Mouse (Mus musculus) cerebellum, adult 2 months (tissue): ENCODE results near the gene Plekho1. TPM values are rescaled to one million over a fixed set of nuclear protein-coding genes. Genes with fewer than 3 reads are reported as not detected.
A peak's percentile ranks its signal among the peaks of the same experiment; 100 is the strongest.
"Not testable (repeated sequence)": the region's sequence is repeated elsewhere in the genome, so short reads cannot be mapped to it uniquely, and the experiment has no call there.

Source experiments
- DNase-seq, 2 experiments: peaks; one replicate each; pipeline ENCODE4 v3.0.0; 2021
- H3K27ac ChIP-seq: fragments of 200-500 bp; 2 replicates; pipeline ENCODE4 v1.5.1; 2012; ENCODE audit warnings: low read length, control low read depth, inconsistent platforms; ENCODE audit not compliant: insufficient read depth
- H3K27me3 ChIP-seq: fragments of 200-500 bp; 2 replicates; pipeline ENCODE4 v1.6.1; 2012; ENCODE audit warnings: inconsistent platforms, mild to moderate bottlenecking, low read length, moderate library complexity; ENCODE audit not compliant: control insufficient read depth, insufficient read depth
- H3K4me1 ChIP-seq: fragments of 200-500 bp; 2 replicates; pipeline ENCODE4 v1.6.1; 2011; ENCODE audit warnings: low read length; ENCODE audit not compliant: control insufficient read depth, insufficient read depth
- H3K4me3 ChIP-seq: fragments of 200-500 bp; replicated peaks from 2 replicates; pipeline ENCODE3; 2011; ENCODE audit warnings: mild to moderate bottlenecking, low read depth, low read length, control low read depth; ENCODE audit not compliant: insufficient read depth
- CTCF ChIP-seq: fragments of 200-500 bp; IDR thresholded peaks from 2 replicates; pipeline ENCODE4 v1.5.1; 2011; ENCODE audit warnings: low read depth, mild to moderate bottlenecking, control low read depth, low read length, moderate library complexity, borderline replicate concordance; ENCODE audit not compliant: insufficient read depth
- POLR2A ChIP-seq: fragments of 200-500 bp; IDR thresholded peaks from 2 replicates; pipeline ENCODE4 v1.6.1; 2011; ENCODE audit warnings: low read length, control low read depth, borderline replicate concordance; ENCODE audit not compliant: insufficient read depth
- WGBS: fragments of 180-500 bp; shearing (Covaris S2); methylation state at CpG from one replicate; pipeline ENCODE4 v1.1.7; 2018; 5-methylcytosine and 5-hydroxymethylcytosine counted together
- polyA plus RNA-seq: library from polyadenylated mRNA; depleted of rRNA; stranded (reverse); fragments of >200 nt; gene quantifications from 2 replicates; pipeline ENCODE4 v1.2.3, GENCODE M21; 2012

Plekho1 gene
- polyA plus RNA-seq, 1 experiment, result 155 TPM

- Histone ChIP-seq H3K4me3 (no peak overlapping the region), H3K27me3 (no peaks in the 10 kb centered on the region), H3K4me1 (peaks cover 33% of the 10 kb centered on the region), H3K27ac (no peak overlapping the region)
- no peak for TF ChIP-seq CTCF
- TF ChIP-seq POLR2A, result no peak
- 82% methylated on average over 4 of the region's 4 CpGs for WGBS
- no peak for DNase-seq
Observed at GRCm38 (mm10) chr3:95986984-95987383, 8.8 kb downstream of the Plekho1 start.

- TF ChIP-seq POLR2A, result no peak
- TF ChIP-seq CTCF, result no peak
- WGBS, result 34% methylated on average over 21 of the region's 21 CpGs
- peaks cover 28% of the 10 kb centered on the region for H3K4me1 ChIP-seq
- H3K27ac ChIP-seq, result peak overlapping the region; percentile 91; the same call in 1 of the 2 replicates
- H3K4me3 ChIP-seq, result no peak overlapping the region
- H3K27me3 ChIP-seq, result no peaks in the 10 kb centered on the region
- no peak for DNase-seq
Observed at GRCm38 (mm10) chr3:95986001-95986622, 9.7 kb downstream of the Plekho1 start.

DNA sequence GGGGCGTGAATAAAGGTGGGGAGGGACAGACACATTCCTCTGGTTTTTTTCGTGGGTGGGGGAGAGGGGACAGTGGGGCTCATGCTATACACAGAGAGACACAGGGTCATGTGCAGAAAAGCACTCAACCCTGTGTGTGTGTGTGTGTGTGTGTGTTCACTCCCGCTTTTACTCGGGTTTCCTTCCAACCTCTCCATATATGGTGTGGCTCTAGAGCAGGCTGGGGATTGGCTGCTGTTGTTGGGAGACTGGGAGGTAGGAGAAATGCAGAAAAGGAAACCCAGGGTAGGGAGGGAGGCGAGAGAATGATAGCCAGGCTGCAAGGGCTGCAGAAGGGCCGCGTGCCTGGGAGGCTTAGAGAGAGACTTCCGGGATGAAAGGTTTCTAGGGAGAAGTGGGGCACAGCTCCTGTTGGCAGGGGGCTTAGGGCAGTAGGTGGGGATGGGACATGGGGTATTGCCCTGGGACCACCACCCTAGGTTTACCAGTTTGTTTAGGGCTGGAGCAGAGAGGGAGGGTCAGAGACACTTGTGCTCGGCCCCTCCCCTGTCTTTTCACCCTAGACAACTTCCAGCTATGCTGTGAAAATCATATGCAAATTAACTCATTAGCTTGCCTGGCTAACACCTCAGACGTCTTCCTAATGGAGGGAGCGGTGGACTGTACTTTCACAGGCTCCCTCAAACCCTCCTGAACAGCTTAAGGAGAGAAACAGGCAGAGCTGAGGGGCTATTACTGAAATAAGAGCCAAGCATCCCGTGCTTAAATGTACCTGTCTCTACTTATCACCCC lies 10.4 kb downstream of the Plekho1 start:
- Histone ChIP-seq H3K27me3 (no peaks in the 10 kb centered on the region), H3K4me3 (peak overlapping the region; percentile 38), H3K27ac (peak overlapping the region; percentile 91), H3K4me1 (peaks cover 24% of the 10 kb centered on the region)
- 12% methylated on average over 12 of the region's 12 CpGs for WGBS
- peak; percentile 64 to 81 for DNase-seq
- TF ChIP-seq POLR2A (peak; percentile 75), CTCF (no peak)

GRCm38 (mm10) chr3:95982129-95982528 lies 13.7 kb downstream of the Plekho1 start:
- H3K27ac ChIP-seq, result no peak overlapping the region
- WGBS, result 88% methylated on average over 4 of the region's 4 CpGs
- no peak for DNase-seq
- H3K4me3 ChIP-seq, result no peak overlapping the region
- H3K4me1 ChIP-seq, result peaks cover 13% of the 10 kb centered on the region
- H3K27me3 ChIP-seq, result no peaks in the 10 kb centered on the region
- no peak for TF ChIP-seq CTCF
- TF ChIP-seq POLR2A, result no peak

- TF ChIP-seq CTCF (no peak), POLR2A (no peak)
- 89% methylated on average over 12 of the region's 12 CpGs for WGBS
- Histone ChIP-seq H3K27ac (no peak overlapping the region), H3K27me3 (no peaks in the 10 kb centered on the region), H3K4me1 (peaks cover 5% of the 10 kb centered on the region; the same call in 1 of the 2 replicates), H3K4me3 (no peak overlapping the region)
- no peak for DNase-seq
Observed at GRCm38 (mm10) chr3:95980276-95980970, 15.4 kb downstream of the Plekho1 start.

DNA sequence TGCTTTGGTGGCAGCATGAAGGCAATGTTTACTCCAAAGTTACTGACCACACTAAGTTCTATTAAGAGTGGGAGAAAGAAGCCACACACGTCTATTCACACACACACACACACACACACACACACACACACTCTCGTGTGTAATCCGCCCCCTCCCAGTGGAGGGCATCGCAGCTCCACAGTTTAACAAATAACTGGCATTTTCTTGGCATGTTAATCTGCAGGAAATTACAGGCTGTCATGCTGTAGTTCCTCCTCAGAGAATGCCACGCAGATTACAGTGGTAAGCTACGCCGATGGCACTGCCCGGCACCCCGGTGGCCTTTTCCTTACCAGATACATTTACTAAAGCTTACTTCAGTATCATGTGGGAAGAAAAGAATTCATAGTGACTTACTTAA lies 17.5 kb downstream of the Plekho1 start:
- H3K27me3 ChIP-seq, result no peaks in the 10 kb centered on the region
- no peak for DNase-seq
- no peak for TF ChIP-seq POLR2A
- TF ChIP-seq CTCF, result no peak
- 39% methylated on average over 9 of the region's 9 CpGs for WGBS
- no peak overlapping the region for H3K27ac ChIP-seq
- H3K4me3 ChIP-seq, result no peak overlapping the region
- H3K4me1 ChIP-seq, result no peaks in the 10 kb centered on the region

GRCm38 (mm10) chr3:95977587-95977986 lies 18.2 kb downstream of the Plekho1 start:
- not testable (repeated sequence) for H3K27me3 ChIP-seq, DNase-seq, H3K4me3 ChIP-seq, H3K27ac ChIP-seq, H3K4me1 ChIP-seq
- whole genome bisulfite sequencing, result 98% methylated on average over 7 of the region's 7 CpGs

GRCm38 (mm10) chr3:95977079-95977478 lies 18.7 kb downstream of the Plekho1 start:
- H3K27ac ChIP-seq, result no peak overlapping the region
- 65% methylated on average over 3 of the region's 3 CpGs for WGBS

More at GRCm38 (mm10) chr3:95977079-95977478, 18.7 kb downstream of the Plekho1 start:
- Histone ChIP-seq H3K27me3 (no peaks in the 10 kb centered on the region), H3K4me1 (no peaks in the 10 kb centered on the region), H3K4me3 (no peak overlapping the region)
- DNase-seq, result no peak
- TF ChIP-seq CTCF (no peak), POLR2A (no peak)
